Mouse (Mus musculus) Patski (cell line): ENCODE results near the gene Dis3. TPM values are rescaled to one million over a fixed set of nuclear protein-coding genes. Genes with fewer than 3 reads are reported as not detected.

Experiments used
- ATAC-seq: fragments of 100-300 bp; one replicate; pipeline ENCODE4 v1.8.0; 2021
- CTCF ChIA-PET: fragments of 350-600 bp; sonication (Branson Sonifier 250); formaldehyde crosslinking; loops from one replicate; lab custom pipeline; 2022; ENCODE audit warnings: inconsistent platforms; lab: Charles Lee
- POLR2A ChIA-PET: fragments of 350-600 bp; sonication (Branson Sonifier 250); formaldehyde crosslinking; loops from one replicate; lab custom pipeline; 2022; ENCODE audit warnings: antibody characterized with exemption, inconsistent platforms; lab: Charles Lee
- DNase-seq: peaks from one replicate; pipeline ENCODE4 v3.0.0-alpha.2; 2011; ENCODE audit warnings: low read depth, low spot score
- H3K27me3 ChIP-seq: fragments of 371-371 bp; one replicate; pipeline ENCODE4 v1.5.1; 2021
- CTCF ChIP-seq: fragments of 100-300 bp; IDR thresholded peaks from one replicate; pipeline ENCODE4 v1.5.1; 2021
- in situ Hi-C: fragments of 300-500 bp; cut with MboI; formaldehyde crosslinking; loops from 3 replicates; pipeline ENCODE4 v1.11.1; 2018; ENCODE audit warnings: low pct_unique_long_range_greater_than_20kb, mixed read lengths
- polyA plus RNA-seq: library from polyadenylated mRNA; unstranded; gene quantifications from one replicate; pipeline ENCODE4 v1.2.3, GENCODE M21; 2021

Dis3 gene
- polyA plus RNA-seq, 1 experiment from 2014 or later = 31.8 TPM

DNA sequence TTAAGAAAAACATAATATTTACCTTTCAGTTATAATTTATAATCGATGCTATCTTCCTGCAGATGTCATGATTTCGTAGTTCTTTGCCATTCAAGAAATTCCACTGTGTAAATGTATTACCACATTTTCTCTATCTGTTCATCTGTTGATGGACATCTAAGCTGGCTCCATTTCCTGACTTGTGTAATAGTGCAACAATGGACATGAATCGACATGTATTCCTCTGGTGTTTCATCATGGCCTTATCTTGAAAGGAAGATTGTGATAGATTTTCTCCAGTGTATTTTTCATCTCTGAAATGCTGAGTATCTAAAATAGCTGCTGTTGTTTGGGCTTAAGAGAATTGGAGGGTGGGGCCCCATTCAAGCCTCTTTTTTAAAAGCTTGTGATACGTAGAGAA, 27.1 kb upstream of the Dis3 start:
- no peak for TF ChIP-seq CTCF
- H3K27me3 ChIP-seq = no peaks in the 10 kb centered on the region
- in situ Hi-C loops = loop anchor here (25.0 kb wide), 1 partner anchor 611 kb away; no protein-coding TSS in a partner anchor
- DNase-seq (no peak), ATAC-seq (no peak)
- ChIA-PET POLR2A (no interaction called here), CTCF (interaction anchor here (2.0 kb wide), 1 partner anchor 15 kb away, joined by 5 read pairs; no protein-coding TSS in a partner anchor)

DNA sequence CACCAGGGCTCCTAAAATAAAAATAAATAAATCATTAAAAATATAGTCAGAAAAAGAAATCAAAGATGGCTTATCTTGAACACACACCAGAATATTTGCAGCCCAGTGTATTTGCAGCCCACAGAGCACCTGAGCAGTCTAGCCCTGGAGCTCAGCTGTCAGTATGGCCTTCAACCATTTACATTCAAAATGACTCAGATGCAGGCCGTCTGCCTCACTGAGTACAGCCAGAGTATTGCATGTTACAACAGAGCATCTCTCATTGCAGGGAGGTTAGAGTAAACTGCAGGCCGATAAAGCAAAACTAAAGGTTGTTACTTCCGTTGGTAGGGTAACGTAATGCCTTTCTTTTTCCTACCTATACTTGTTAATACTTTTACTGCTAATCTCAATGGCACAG, 24.5 kb upstream of the Dis3 start:
- DNase-seq = no peak
- ChIA-PET CTCF (interaction anchor here (1.4 to 2.4 kb wide), 2 partner anchors 12 to 18 kb away, joined by 3 to 7 read pairs; no protein-coding TSS in a partner anchor), POLR2A (no interaction called here)
- in situ Hi-C loops = no loop called here
- no peaks in the 10 kb centered on the region for H3K27me3 ChIP-seq
- no peak for ATAC-seq
- TF ChIP-seq CTCF = no peak

DNA sequence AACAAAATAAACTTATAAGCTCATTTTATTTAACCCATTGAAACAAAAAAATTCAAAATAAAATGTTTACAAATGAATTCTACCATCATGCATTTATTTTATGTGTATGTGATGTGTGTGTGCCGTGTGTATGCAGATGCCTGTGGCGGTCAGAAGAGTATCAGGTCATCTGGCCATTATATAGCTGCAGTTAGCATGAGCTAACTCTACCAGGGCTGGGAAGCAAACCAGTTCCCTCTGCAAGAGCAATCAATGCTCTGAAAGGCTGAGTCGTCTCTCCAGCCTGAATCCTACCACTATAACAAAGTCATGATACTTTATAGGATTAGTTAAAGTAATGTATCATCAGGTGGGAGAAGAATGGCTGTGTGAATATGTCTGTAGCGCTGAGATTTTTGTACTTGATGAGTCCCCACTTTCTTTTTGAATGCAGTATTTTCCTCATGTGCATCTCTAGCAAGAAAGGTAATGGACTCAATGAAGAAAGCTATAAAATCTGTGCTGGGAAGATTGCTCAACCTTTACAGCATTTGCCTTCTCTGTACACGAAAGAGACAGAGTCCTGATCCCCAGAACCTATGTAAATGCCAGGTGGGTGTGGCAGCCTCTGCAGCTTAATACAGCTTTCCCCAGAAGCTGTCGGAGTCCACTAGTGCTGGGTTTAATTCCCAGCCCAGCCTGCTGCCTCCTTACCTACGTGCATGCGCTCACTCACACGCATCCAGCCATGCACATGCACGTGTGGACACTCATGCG, 22.2 kb upstream of the Dis3 start:
- ATAC-seq (no peak), DNase-seq (no peak)
- no peaks in the 10 kb centered on the region for H3K27me3 ChIP-seq
- in situ Hi-C loops = no loop called here
- POLR2A ChIA-PET = interaction anchor here (0.9 kb wide), 1 partner anchor 757 kb away, joined by 3 read pairs; no protein-coding TSS in a partner anchor
- CTCF ChIA-PET = interaction anchor here (1.1 kb wide), 1 partner anchor 16 kb away, joined by 3 read pairs; no protein-coding TSS in a partner anchor
- no peak for TF ChIP-seq CTCF

DNA sequence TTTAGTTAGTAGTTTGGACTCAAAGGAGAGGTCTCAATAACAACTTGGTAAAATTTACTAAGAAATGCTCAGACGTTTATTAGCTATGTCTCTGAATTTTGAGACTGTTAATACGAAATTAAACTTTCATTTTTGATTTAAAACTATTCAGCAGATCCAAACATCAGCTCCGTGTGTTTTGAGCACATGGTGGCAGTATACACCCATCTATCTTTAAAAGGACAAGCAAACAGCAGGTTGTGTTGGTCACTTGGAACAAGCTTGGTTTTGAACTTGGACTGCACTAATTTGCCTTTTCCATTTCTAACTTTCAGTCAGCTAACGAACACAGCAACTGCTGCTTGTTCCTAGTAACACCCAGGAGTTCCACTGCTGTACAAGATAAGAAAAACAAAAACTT, 18.0 kb upstream of the Dis3 start:
- in situ Hi-C loops = no loop called here
- no peak for DNase-seq
- TF ChIP-seq CTCF = peak; percentile 31
- POLR2A ChIA-PET = no interaction called here
- CTCF ChIA-PET = interaction anchor here (0.8 to 1.2 kb wide), 2 partner anchors 15 to 180 kb away, joined by 3 to 5 read pairs; no protein-coding TSS in a partner anchor
- ATAC-seq = no peak
- no peaks in the 10 kb centered on the region for H3K27me3 ChIP-seq

DNA sequence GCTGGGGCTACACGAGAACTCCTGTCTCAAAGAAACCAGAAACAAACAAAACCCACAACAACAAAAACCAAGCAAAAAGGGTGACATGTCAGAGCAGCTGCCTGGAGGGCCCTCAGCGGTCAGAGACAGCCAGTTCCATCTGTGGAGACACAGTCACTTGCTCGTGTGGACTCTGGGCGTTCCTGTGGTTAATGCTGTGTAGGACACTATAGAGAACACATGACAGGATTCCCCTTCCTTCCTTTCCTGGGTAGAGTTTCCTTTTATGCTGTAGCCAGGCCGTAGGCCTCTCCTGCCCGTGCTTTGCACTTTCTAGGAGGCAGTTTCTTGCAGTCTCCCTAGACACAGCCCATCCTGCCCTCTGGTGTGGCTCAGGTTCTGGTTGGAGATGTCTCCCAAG, 9.2 kb upstream of the Dis3 start:
- ChIA-PET POLR2A (interaction anchor here (0.6 kb wide), 1 partner anchor 49 kb away, joined by 3 read pairs; no protein-coding TSS in a partner anchor), CTCF (interaction anchor here (1.2 kb wide), 1 partner anchor 14 kb away, joined by 3 read pairs; no protein-coding TSS in a partner anchor)
- no peak for TF ChIP-seq CTCF
- H3K27me3 ChIP-seq = no peaks in the 10 kb centered on the region
- ATAC-seq (no peak), DNase-seq (no peak)
- in situ Hi-C loops = no loop called here

DNA sequence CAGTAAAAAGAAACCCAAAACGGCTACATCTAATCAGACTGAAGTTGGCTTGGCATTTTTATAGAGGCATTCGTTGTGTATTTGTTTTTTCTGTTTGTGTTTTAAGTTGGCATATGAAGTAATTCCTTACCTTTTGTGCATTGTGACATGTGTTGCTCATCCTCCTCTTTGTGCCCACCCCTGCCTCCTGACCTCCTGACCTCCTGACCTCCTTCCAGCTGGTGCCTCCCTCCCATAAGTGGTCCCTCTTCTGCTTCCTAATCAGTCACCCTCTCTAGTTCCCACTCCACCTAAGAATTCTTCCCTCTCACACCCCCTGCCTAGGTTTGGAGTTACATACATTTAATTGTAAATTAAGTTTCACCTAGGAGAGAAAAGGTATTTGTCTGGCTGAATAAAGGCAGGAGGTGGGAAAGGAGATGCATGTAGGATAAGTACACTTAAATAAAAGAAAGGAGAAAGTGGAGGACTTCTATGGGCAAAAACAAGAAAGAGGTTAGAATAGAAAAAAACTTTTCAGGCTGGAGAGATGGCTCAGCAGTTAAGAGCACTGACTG, 8.1 kb upstream of the Dis3 start:
- H3K27me3 ChIP-seq = no peaks in the 10 kb centered on the region
- ATAC-seq (no peak), DNase-seq (no peak)
- in situ Hi-C loops = no loop called here
- ChIA-PET CTCF (no interaction called here), POLR2A (no interaction called here)
- TF ChIP-seq CTCF = no peak

DNA sequence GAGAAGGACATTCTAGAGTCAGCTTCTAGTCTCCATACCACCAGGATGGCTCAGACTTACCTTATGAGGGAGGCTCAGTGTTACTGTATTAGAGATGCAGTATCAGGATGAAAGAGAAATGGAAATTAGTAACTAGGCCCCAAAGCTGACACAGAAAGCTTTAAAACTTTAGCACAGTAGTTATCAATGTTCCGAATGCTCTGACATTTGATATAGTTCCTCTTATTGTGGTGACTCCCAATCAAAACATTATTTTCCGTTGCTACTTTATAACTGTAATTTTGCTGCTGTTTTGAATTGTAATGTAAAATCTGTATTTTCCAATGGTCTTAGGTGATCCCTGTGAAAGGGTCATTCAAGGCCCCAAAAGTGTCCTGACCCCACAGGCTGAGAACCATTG, 7.1 kb upstream of the Dis3 start:
- in situ Hi-C loops = no loop called here
- no peak for DNase-seq
- H3K27me3 ChIP-seq = no peaks in the 10 kb centered on the region
- POLR2A ChIA-PET = no interaction called here
- ATAC-seq = no peak
- CTCF ChIA-PET = interaction anchor here (1.3 kb wide), 2 partner anchors 14 to 19 kb away, joined by 3 read pairs; no protein-coding TSS in a partner anchor
- no peak for TF ChIP-seq CTCF

DNA sequence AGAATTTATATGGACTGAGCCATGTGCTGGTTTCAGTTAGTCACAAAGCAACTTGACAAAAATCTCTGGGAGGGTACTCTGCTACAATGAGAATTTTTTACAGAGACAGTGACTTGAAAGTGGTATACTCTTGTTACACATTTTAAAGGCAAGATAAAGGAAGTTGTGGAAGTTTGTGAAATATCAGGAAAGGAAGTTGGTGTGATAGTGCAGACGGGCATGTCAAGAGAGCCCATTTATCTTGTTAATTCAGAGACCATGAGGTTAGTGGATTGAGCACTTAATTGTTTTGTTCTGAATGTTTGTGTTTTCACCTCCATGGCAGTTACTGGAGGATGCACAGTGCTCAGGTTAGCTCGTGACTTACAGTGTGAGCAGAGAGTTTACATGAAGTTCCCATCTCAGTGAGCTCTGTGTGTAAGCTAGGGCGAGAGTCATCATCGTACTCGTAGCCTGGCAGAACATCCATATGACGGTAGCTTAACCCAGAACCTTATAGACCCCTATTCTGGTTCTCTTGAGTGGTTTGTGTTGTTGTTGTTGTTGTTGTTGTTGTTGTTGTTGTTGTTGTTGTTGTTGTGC, 5.1 kb upstream of the Dis3 start:
- no peak for DNase-seq
- ATAC-seq = no peak
- TF ChIP-seq CTCF = no peak
- POLR2A ChIA-PET = no interaction called here
- in situ Hi-C loops = no loop called here
- CTCF ChIA-PET = interaction anchor here (1.0 kb wide), 1 partner anchor 34 kb away, joined by 3 read pairs; no protein-coding TSS in a partner anchor
- H3K27me3 ChIP-seq = no peaks in the 10 kb centered on the region

DNA sequence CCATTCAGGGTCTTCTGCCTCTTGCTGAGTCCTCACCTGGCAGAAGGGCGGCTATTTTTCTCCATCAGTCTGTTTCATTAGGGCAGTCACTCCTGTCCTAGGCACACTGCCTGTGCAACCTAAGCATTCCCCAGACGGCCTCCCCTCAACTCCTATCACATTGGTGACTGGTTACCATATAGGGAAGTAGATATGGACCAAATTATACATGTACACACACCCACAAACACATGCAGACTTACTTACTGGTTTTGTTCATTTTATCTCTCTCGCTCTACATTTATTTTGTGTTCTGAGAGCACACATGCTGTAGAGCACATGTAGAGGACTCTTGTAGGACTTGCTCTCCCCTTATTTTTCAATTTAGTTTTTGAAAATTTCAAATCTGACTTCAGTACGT, 3.5 kb upstream of the Dis3 start:
- in situ Hi-C loops = no loop called here
- CTCF ChIA-PET = no interaction called here
- no peak for TF ChIP-seq CTCF
- ATAC-seq = no peak
- no peak for DNase-seq
- POLR2A ChIA-PET = no interaction called here
- H3K27me3 ChIP-seq = no peaks in the 10 kb centered on the region

DNA sequence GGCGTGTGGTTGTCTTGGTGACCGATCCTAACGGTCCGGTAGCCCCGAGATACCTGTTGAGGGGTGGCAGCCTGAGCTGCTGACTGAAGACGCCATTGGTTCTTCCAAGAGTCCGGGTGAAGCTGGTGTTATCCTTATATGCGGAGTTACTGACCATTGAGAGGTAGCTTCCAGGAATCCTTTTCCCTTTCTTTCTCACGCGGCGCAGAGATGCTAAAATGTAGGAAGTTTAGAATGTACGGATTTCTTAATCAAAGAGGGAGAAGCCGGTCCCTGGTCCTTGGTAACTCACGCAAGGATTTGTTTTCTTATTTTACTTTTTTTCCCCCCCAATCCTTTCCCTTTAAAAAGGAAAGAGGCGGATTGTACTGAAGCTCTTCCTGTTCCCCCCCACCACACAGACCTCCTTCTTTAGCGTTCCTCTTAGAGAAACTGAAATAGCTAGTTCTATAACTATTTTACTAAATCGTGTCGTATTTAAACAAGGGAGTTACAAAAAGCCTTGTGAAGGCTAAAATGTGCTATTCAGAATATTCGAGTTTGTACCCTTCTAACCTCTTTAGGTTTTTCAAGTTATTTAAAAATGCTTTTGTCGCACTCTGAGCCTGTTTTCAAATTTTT, 507 bp upstream of the Dis3 start:
- in situ Hi-C loops = no loop called here
- DNase-seq = no peak

More for the DNA sequence above, 507 bp upstream of the Dis3 start:
- TF ChIP-seq CTCF = no peak
- ATAC-seq = no peak
- ChIA-PET POLR2A (interaction anchor here (0.8 kb wide), 1 partner anchor 811 kb away, joined by 4 read pairs; no protein-coding TSS in a partner anchor), CTCF (no interaction called here)
- no peaks in the 10 kb centered on the region for H3K27me3 ChIP-seq
